Mouse (Mus musculus) stomach, postnatal 0 days (tissue): ENCODE measurements around the gene Ddx6.

Experiments
- CTCF ChIP-seq: IDR thresholded peaks from 2 replicates; pipeline ENCODE4 v1.5.1; 2016; ENCODE audit warnings: antibody characterized with exemption, low read depth, mild to moderate bottlenecking, moderate library complexity
- EP300 ChIP-seq: optimal IDR thresholded peaks from 2 replicates; pipeline ENCODE3; 2016; ENCODE audit warnings: antibody characterized with exemption

- TF ChIP-seq CTCF (no peak), EP300 (no peak)
These were observed 1.9 kb upstream of the Ddx6 start for GRCm38 (mm10) chr9:44602766-44603165.
